Mouse (Mus musculus): ENCODE data around the gene Zfr. TPM values are rescaled to one million over a fixed set of nuclear protein-coding genes. Genes with fewer than 3 reads are reported as not detected.

Gene Zfr
- 100 to 1,000 TPM; 354 to 376 TPM for total RNA-seq (2021)
- long read RNA-seq, full-length matches to known transcripts, result 147 of 396 reads
- long read RNA-seq, partial matches to known transcripts, result 170 of 396 reads
- long read RNA-seq, other reads (novel, unspliced or antisense), result 79 of 396 reads

- DNase-seq (ENCODE audit: low spot score in 2 of 2), result peak; percentile 89 to 94
Observed at GRCm38 (mm10) chr15:12117242-12118092, at the start of gene Zfr. Zfr (plus strand) TSS chr15:12117831.

- DNase-seq (ENCODE audit: low spot score in 2 of 2), result no peak
Observed at GRCm38 (mm10) chr15:12067971-12068370, 49.7 kb upstream of the Zfr start.

- DNase-seq (ENCODE audit: low spot score in 2 of 2), result no peak
Observed at GRCm38 (mm10) chr15:12068395-12069218, 49.0 kb upstream of the Zfr start.

DNA sequence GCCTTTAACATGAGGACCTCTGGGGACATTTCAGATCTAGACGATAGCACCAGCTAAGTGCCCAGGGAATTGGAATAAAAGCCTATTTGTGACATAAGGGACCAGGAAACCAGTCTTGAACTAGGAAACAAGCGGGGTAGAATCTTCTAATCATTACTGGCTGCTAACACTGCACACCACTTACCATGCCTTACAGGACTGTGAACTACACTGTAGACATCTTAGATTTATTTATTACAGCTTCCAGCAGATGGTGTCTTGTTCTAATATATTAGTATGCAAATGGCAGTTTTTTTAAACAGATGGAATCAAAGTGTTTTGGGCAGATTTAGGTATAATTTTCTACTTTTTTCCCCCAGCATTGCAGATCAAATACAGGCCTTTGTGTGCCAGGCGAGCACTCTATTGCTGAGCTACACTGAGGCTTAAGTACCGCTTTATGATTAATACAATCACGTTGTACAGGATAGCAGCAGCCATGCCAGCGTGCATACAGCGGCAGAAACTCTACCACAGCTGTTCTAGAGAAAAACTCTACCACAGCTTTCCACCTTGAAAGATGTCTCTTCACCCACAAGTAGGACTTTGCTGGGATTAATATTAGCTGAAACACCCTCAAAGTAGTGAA lies 44.8 kb upstream of the Zfr start:
- peak in 1 of 2 experiments; percentile 56 for DNase-seq (ENCODE audit: low spot score in 2 of 2)

DNA sequence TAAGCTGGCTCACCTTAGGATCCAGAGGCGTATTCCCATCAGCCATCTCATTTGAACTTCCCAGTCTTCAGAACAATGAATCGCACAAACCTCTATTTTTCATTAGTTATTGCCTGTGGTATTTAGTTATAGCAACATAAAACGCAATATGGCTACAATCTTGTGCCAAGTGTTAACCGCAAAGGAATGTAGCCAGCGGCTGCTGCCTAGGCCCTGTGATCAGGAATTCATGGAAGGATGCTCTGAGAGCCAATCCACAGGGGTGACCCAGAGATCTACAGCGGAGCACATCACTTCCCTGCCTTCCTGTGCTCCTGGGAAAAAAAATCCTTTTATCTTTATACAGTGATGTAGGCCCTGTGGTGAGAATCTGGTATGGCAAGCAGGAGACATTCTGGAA lies 43.2 kb upstream of the Zfr start:
- no peak for DNase-seq (ENCODE audit: low spot score in 2 of 2)

DNA sequence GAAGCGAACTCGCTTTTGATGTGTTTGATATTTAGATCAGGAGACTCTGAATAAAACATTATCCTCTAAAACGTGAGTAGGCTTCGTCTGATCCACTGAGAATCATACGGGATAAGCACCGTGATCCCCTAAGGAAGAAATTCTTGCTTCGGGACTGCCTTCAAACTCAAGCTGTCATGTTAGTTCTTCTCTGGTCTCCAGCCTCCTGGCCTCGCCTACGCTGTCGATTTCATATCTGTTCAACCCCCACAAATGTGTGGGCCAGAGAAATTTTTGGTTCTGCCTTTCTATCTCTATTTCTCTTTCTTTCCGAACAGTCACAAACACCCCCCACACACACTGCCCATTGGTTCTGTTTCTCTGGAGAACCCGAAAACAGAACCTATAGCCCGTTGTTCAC lies 35.3 kb upstream of the Zfr start:
- peak in 1 of 2 experiments; percentile 73 for DNase-seq (ENCODE audit: low spot score in 2 of 2)

GRCm38 (mm10) chr15:12084164-12084563 lies 33.5 kb upstream of the Zfr start:
- peak; percentile 46 to 65 for DNase-seq (ENCODE audit: low spot score in 2 of 2)

- DNase-seq (ENCODE audit: low spot score in 2 of 2), result peak in 1 of 2 experiments; percentile 64
Observed at GRCm38 (mm10) chr15:12084859-12085258, 32.8 kb upstream of the Zfr start.

DNA sequence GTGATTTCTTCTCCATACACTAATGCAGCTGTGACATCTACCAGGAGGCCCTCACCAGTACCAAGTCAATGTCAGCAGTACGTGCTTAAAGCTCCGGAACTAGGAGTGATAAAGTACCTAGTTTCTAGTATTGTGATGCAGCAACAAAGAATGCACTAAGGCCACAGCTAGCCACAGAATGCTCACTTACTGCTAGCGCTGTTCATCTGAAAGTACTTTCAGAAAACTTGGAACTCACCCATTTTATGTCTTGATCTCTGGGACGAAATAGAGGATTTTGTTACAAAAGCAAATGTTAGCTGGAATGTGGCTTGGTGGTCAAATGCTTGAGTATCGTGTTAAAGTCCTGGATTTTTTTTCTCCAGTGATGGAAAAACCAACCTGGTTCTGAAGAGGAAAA lies 30.0 kb upstream of the Zfr start:
- DNase-seq (ENCODE audit: low spot score in 2 of 2), result no peak

DNA sequence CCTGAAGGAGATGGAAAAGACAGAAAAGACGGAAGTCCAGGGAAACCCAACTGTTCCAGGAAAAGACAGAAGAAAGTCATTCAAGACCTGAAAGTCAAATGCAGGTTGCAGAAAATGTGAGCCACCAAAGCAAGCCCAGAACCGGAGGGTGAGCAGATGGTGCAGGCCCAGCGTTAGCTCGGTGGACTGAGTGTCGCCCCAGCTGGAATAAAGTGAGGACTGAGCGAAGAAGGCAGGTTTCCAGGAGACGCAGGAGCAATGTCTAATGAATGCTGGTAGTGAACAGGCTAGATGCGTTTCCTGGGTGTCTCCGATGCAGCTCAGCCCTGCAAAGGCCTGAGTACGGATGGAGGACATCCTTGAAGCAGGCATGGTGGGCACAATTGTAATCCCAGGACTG lies 29.5 kb upstream of the Zfr start:
- no peak for DNase-seq (ENCODE audit: low spot score in 2 of 2)

- DNase-seq (ENCODE audit: low spot score in 2 of 2), result no peak
Observed at GRCm38 (mm10) chr15:12090087-12090486, 27.5 kb upstream of the Zfr start.

- DNase-seq (ENCODE audit: low spot score in 2 of 2), result no peak
Observed at GRCm38 (mm10) chr15:12090981-12091669, 26.5 kb upstream of the Zfr start.

- peak in 1 of 2 experiments; percentile 62 for DNase-seq (ENCODE audit: low spot score in 2 of 2)
Observed at GRCm38 (mm10) chr15:12091781-12092458, 25.7 kb upstream of the Zfr start.

- peak; percentile 44 to 73 for DNase-seq (ENCODE audit: low spot score in 2 of 2)
Observed at GRCm38 (mm10) chr15:12093026-12093960, 24.3 kb upstream of the Zfr start.

DNA sequence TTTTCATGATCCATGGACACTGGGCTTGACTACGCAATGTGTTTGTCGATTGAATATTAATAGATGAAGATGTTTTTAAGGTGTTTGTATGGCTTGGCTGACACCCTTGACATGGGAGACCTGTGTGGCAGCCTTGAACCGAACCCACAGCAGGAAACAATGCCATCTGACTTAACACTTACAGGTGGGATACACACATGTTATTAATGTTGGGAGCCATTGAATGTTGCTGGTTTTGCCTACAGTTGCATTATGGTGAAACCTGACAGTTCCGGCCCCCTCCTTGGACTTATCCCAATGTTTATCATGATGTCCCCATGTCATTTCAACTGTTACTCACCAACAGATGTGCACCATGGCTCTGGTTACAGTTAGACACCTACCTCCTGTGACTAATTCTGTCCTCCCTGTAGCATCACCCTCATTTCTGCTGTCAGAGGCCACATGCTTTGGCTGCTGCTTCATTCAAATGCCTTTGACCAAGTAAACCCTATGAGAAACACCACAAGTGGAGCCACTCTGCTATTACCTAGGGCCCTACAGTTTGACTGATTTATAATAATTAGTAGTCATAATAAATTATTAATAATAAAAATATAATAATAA lies 23.6 kb upstream of the Zfr start:
- no peak for DNase-seq (ENCODE audit: low spot score in 2 of 2)

GRCm38 (mm10) chr15:12096447-12096846 lies 21.2 kb upstream of the Zfr start:
- DNase-seq (ENCODE audit: low spot score in 2 of 2), result peak; percentile 84 to 90

DNA sequence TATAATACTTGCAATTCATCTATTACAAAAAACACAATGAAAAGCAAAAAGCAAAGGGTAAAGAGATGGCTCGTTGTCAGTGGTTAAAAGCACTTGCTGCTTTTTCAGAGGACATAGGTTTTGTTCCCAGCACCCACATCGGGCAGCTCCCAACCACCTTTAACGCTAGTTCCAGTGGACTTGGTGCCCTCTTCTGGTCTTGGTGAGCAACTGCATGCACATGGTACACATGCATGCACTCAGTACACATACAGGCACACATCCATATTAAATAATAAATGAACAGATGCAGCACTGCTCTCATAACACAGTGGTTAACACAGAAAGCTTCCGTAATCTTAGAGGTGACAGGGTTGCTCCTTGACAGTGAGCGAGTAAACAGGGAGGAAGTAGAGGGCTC lies 20.3 kb upstream of the Zfr start:
- DNase-seq (ENCODE audit: low spot score in 2 of 2), result no peak

GRCm38 (mm10) chr15:12100912-12101311 lies 16.7 kb upstream of the Zfr start:
- no peak for DNase-seq (ENCODE audit: low spot score in 2 of 2)

GRCm38 (mm10) chr15:12103763-12104162 lies 13.9 kb upstream of the Zfr start:
- DNase-seq (ENCODE audit: low spot score in 2 of 2), result no peak
